Mouse (Mus musculus): ENCODE data around the gene Olfr1217. TPM values are rescaled to one million over a fixed set of nuclear protein-coding genes. Genes with fewer than 3 reads are reported as not detected.

Gene Olfr1217
- not detected for polyA plus RNA-seq (2014; fragmentation: Illumina TruSeq; extraction: RNeasy Lipid Tissue Mini Kit (QIAGEN cat#74804); ENCODE audit: low read depth, low replicate concordance)

GRCm38 (mm10) chr2:89031965-89032364 is at the start of gene Olfr1217:
Gene Olfr1217 (minus strand): TSS chr2:89032065.

GRCm38 (mm10) chr2:89061087-89061486 is 29.2 kb upstream of the Olfr1217 start, which contains the start of gene Olfr1218:
Gene Olfr1218 (minus strand): TSS chr2:89061187.

GRCm38 (mm10) chr2:89018240-89018639 is 13.6 kb downstream of the Olfr1217 start, which contains the start of gene Olfr1216:
Gene Olfr1216 (minus strand): TSS chr2:89018340.

GRCm38 (mm10) chr2:89006873-89007272 is 25.0 kb downstream of the Olfr1217 start, which contains the start of gene Olfr1215:
Gene Olfr1215 (minus strand): TSS chr2:89006973.

GRCm38 (mm10) chr2:88992553-88992952 is 39.3 kb downstream of the Olfr1217 start, which contains the start of gene Olfr1214:
Gene Olfr1214 (minus strand): TSS chr2:88992653.

GRCm38 (mm10) chr2:88980181-88980580 is 51.7 kb downstream of the Olfr1217 start, which contains the start of gene Gm13762:
Gene Gm13762 (minus strand): TSS chr2:88980281.

Other genes with a start within 250 kb of the Olfr1217 start
- gene Olfr1201, start 239.0 kb downstream of the Olfr1217 start, polyA plus RNA-seq (2014; fragmentation: Illumina TruSeq; extraction: RNeasy Lipid Tissue Mini Kit (QIAGEN cat#74804); ENCODE audit: low read depth, low replicate concordance) = not detected
- gene Olfr1202, start 217.6 kb downstream of the Olfr1217 start, polyA plus RNA-seq (2014; fragmentation: Illumina TruSeq; extraction: RNeasy Lipid Tissue Mini Kit (QIAGEN cat#74804); ENCODE audit: low read depth, low replicate concordance) = not detected
- gene Olfr1205, start 202.3 kb downstream of the Olfr1217 start, polyA plus RNA-seq (2014; fragmentation: Illumina TruSeq; extraction: RNeasy Lipid Tissue Mini Kit (QIAGEN cat#74804); ENCODE audit: low read depth, low replicate concordance) = not detected
- not detected for gene Olfr1204, start 182.8 kb downstream of the Olfr1217 start, polyA plus RNA-seq (2014; fragmentation: Illumina TruSeq; extraction: RNeasy Lipid Tissue Mini Kit (QIAGEN cat#74804); ENCODE audit: low read depth, low replicate concordance)
- gene Olfr1206, start 168.8 kb downstream of the Olfr1217 start, polyA plus RNA-seq (2014; fragmentation: Illumina TruSeq; extraction: RNeasy Lipid Tissue Mini Kit (QIAGEN cat#74804); ENCODE audit: low read depth, low replicate concordance) = not detected
- not detected for gene Olfr1208, start 129.8 kb downstream of the Olfr1217 start, polyA plus RNA-seq (2014; fragmentation: Illumina TruSeq; extraction: RNeasy Lipid Tissue Mini Kit (QIAGEN cat#74804); ENCODE audit: low read depth, low replicate concordance)
- not detected for gene Olfr1209, start 116.9 kb downstream of the Olfr1217 start, polyA plus RNA-seq (2014; fragmentation: Illumina TruSeq; extraction: RNeasy Lipid Tissue Mini Kit (QIAGEN cat#74804); ENCODE audit: low read depth, low replicate concordance)
- gene Olfr1211, start 94.0 kb downstream of the Olfr1217 start, polyA plus RNA-seq (2014; fragmentation: Illumina TruSeq; extraction: RNeasy Lipid Tissue Mini Kit (QIAGEN cat#74804); ENCODE audit: low read depth, low replicate concordance) = not detected
- gene Olfr1212, start 78.1 kb downstream of the Olfr1217 start, polyA plus RNA-seq (2014; fragmentation: Illumina TruSeq; extraction: RNeasy Lipid Tissue Mini Kit (QIAGEN cat#74804); ENCODE audit: low read depth, low replicate concordance) = not detected
- not detected for gene Gm13762, start 51.8 kb downstream of the Olfr1217 start, polyA plus RNA-seq (2014; fragmentation: Illumina TruSeq; extraction: RNeasy Lipid Tissue Mini Kit (QIAGEN cat#74804); ENCODE audit: low read depth, low replicate concordance)
- not detected for gene Olfr1214, start 39.4 kb downstream of the Olfr1217 start, polyA plus RNA-seq (2014; fragmentation: Illumina TruSeq; extraction: RNeasy Lipid Tissue Mini Kit (QIAGEN cat#74804); ENCODE audit: low read depth, low replicate concordance)
- not detected for gene Olfr1215, start 25.1 kb downstream of the Olfr1217 start, polyA plus RNA-seq (2014; fragmentation: Illumina TruSeq; extraction: RNeasy Lipid Tissue Mini Kit (QIAGEN cat#74804); ENCODE audit: low read depth, low replicate concordance)
- not detected for gene Olfr1216, start 13.7 kb downstream of the Olfr1217 start, polyA plus RNA-seq (2014; fragmentation: Illumina TruSeq; extraction: RNeasy Lipid Tissue Mini Kit (QIAGEN cat#74804); ENCODE audit: low read depth, low replicate concordance)
- not detected for gene Olfr1218, start 29.1 kb upstream of the Olfr1217 start, polyA plus RNA-seq (2014; fragmentation: Illumina TruSeq; extraction: RNeasy Lipid Tissue Mini Kit (QIAGEN cat#74804); ENCODE audit: low read depth, low replicate concordance)
- gene Olfr1219, start 51.4 kb upstream of the Olfr1217 start, polyA plus RNA-seq (2014; fragmentation: Illumina TruSeq; extraction: RNeasy Lipid Tissue Mini Kit (QIAGEN cat#74804); ENCODE audit: low read depth, low replicate concordance) = not detected
- not detected for gene Olfr1220, start 74.8 kb upstream of the Olfr1217 start, polyA plus RNA-seq (2014; fragmentation: Illumina TruSeq; extraction: RNeasy Lipid Tissue Mini Kit (QIAGEN cat#74804); ENCODE audit: low read depth, low replicate concordance)
- gene Olfr1221, start 85.2 kb upstream of the Olfr1217 start, polyA plus RNA-seq (2014; fragmentation: Illumina TruSeq; extraction: RNeasy Lipid Tissue Mini Kit (QIAGEN cat#74804); ENCODE audit: low read depth, low replicate concordance) = not detected
- not detected for gene Olfr1222, start 101.0 kb upstream of the Olfr1217 start, polyA plus RNA-seq (2014; fragmentation: Illumina TruSeq; extraction: RNeasy Lipid Tissue Mini Kit (QIAGEN cat#74804); ENCODE audit: low read depth, low replicate concordance)
- not detected for gene Olfr1223, start 119.5 kb upstream of the Olfr1217 start, polyA plus RNA-seq (2014; fragmentation: Illumina TruSeq; extraction: RNeasy Lipid Tissue Mini Kit (QIAGEN cat#74804); ENCODE audit: low read depth, low replicate concordance)
- not detected for gene Olfr1224-ps1, start 132.0 kb upstream of the Olfr1217 start, polyA plus RNA-seq (2014; fragmentation: Illumina TruSeq; extraction: RNeasy Lipid Tissue Mini Kit (QIAGEN cat#74804); ENCODE audit: low read depth, low replicate concordance)
- not detected for gene Olfr1225, start 142.6 kb upstream of the Olfr1217 start, polyA plus RNA-seq (2014; fragmentation: Illumina TruSeq; extraction: RNeasy Lipid Tissue Mini Kit (QIAGEN cat#74804); ENCODE audit: low read depth, low replicate concordance)
- 0.09 TPM for gene Olfr1226, start 168.0 kb upstream of the Olfr1217 start, polyA plus RNA-seq (2014; fragmentation: Illumina TruSeq; extraction: RNeasy Lipid Tissue Mini Kit (QIAGEN cat#74804); ENCODE audit: low read depth, low replicate concordance)
- gene Olfr1228, start 222.0 kb upstream of the Olfr1217 start, polyA plus RNA-seq (2014; fragmentation: Illumina TruSeq; extraction: RNeasy Lipid Tissue Mini Kit (QIAGEN cat#74804); ENCODE audit: low read depth, low replicate concordance) = not detected